Mouse (Mus musculus) central nervous system, embryonic 18 days (tissue): ENCODE results near the gene Snta1. TPM values are rescaled to one million over a fixed set of nuclear protein-coding genes. Genes with fewer than 3 reads are reported as not detected.

ENCODE experiments used
- polyA plus RNA-seq: library from polyadenylated mRNA; depleted of rRNA; stranded (reverse); fragments of >200 nt; gene quantifications from 2 replicates; pipeline ENCODE4 v1.2.3, GENCODE M21; 2012; rRNA removed

The Snta1 gene
- 16.4 and 17.5 TPM in 2 replicates for polyA plus RNA-seq

GRCm38 (mm10) chr2:154407643-154408445 is at the start of gene Snta1:
Gene Snta1 (minus strand): TSS chr2:154408099.

GRCm38 (mm10) chr2:154436458-154437190 is 28.7 kb upstream of the Snta1 start, which contains the start of gene Cbfa2t2:
Gene Cbfa2t2 (plus strand): TSS chr2:154436481.

GRCm38 (mm10) chr2:154372842-154373500 is 34.9 kb downstream of the Snta1 start, which contains the start of gene Cdk5rap1:
Gene Cdk5rap1 (minus strand): TSS chr2:154373010.

Other genes with a start within 250 kb of the Snta1 start
- gene Bpifa5, start 245.5 kb downstream of the Snta1 start, polyA plus RNA-seq = not detected in 2 replicates
- 0.32 and 0.39 TPM in 2 replicates for gene Bpifb1, start 217.3 kb downstream of the Snta1 start, polyA plus RNA-seq
- 0.16 and 0.23 TPM in 2 replicates for gene Bpifb5, start 184.4 kb downstream of the Snta1 start, polyA plus RNA-seq
- 0.35 TPM in 1 of 2 replicates, not detected in the other for gene Bpifb9a, start 150.2 kb downstream of the Snta1 start, polyA plus RNA-seq
- 0.13 TPM in 1 of 2 replicates, not detected in the other for gene Bpifb9b, start 100.9 kb downstream of the Snta1 start, polyA plus RNA-seq
- 10.2 and 15.0 TPM in 2 replicates for gene Cdk5rap1, start 35.1 kb downstream of the Snta1 start, polyA plus RNA-seq
- gene Cbfa2t2, start 28.4 kb upstream of the Snta1 start, polyA plus RNA-seq = 34.5 and 35.3 TPM in 2 replicates
- 1.4 and 1.5 TPM in 2 replicates for gene 1700003F12Rik, start 139.0 kb upstream of the Snta1 start, polyA plus RNA-seq
- gene Actl10, start 143.7 kb upstream of the Snta1 start, polyA plus RNA-seq = 0.08 and 0.18 TPM in 2 replicates
- gene Necab3, start 150.8 kb upstream of the Snta1 start, polyA plus RNA-seq = 15.2 and 18.6 TPM in 2 replicates
- 7.7 and 7.9 TPM in 2 replicates for gene E2f1, start 161.8 kb upstream of the Snta1 start, polyA plus RNA-seq
- 12.8 and 13.0 TPM in 2 replicates for gene Pxmp4, start 195.6 kb upstream of the Snta1 start, polyA plus RNA-seq
- 16.1 and 18.0 TPM in 2 replicates for gene Zfp341, start 205.2 kb upstream of the Snta1 start, polyA plus RNA-seq
- gene 4930519P11Rik, start 205.3 kb upstream of the Snta1 start, polyA plus RNA-seq = 0.19 and 0.41 TPM in 2 replicates
- 255 and 259 TPM in 2 replicates for gene Chmp4b, start 243.6 kb upstream of the Snta1 start, polyA plus RNA-seq